Mouse (Mus musculus): ENCODE results near the gene Olfr237-ps1. TPM values are rescaled to one million over a fixed set of nuclear protein-coding genes. Genes with fewer than 3 reads are reported as not detected.

The Olfr237-ps1 gene
- polyA plus RNA-seq (2021; fragmentation: Nextera tagmentation) = not detected in 2 replicates
- long read RNA-seq, experiment 1 = 0 reads
- long read RNA-seq, experiment 2 = 0 reads

DNA sequence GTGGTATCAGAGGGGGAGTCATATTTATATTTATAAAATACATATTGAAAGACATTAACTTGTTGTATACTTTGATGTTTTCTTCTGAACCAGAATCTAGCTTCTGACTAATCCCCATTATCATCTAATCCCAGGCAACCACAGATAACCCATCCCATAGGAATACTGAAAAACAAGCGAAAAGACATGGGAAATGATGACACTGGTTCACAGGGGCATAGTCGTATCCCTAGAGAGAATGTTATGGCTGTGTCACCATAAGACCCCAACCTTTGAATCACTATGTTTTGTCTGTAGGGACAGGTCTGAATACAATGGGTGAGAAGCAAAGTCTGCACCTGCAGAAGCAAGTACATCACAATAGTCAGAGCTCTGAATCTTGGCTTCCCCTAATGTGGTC, at the start of gene Olfr237-ps1:
Gene Olfr237-ps1 (plus strand): TSS at position 301 of the 400 bp plus-strand sequence.

DNA sequence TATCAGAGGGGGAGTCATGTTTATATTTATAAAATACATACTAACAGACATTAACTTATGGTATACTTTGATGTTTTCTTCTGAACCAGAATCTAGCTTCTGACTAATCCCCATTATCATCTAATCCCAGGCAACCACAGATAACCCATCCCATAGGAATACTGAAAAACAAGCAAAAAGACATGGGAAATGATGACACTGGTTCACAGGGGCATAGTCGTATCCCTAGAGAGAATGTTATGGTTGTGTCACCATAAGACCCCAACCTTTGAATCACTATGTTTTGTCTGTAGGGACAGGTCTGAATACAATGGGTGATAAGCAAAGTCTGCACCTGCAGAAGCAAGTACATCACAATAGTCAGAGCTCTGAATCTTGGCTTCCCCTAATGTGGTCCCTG, 40.3 kb upstream of the Olfr237-ps1 start, which contains the start of gene Olfr441:
Gene Olfr441 (plus strand): TSS at position 301 of the 400 bp plus-strand sequence.

DNA sequence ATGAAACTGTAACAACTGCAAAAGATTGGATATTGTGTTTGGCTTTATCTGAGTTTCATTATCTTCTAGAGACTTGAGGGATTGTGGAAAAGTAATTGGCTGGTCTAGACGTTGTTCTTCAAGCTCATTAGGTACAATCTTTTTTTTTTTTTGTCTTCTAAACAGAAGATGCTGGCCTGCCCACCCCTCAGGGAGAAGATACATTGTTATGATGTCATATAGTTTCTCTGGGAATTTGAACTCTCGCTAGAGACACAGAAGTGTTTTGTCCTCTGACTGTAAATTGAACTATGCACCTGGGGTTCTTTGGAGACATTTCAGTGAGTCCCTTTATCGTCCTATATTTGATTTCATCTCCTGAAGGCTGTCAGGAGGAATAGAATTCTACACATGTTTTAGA, 16.6 kb downstream of the Olfr237-ps1 start, which contains the start of gene Olfr437:
Gene Olfr437 (plus strand): TSS at position 301 of the 400 bp plus-strand sequence.

DNA sequence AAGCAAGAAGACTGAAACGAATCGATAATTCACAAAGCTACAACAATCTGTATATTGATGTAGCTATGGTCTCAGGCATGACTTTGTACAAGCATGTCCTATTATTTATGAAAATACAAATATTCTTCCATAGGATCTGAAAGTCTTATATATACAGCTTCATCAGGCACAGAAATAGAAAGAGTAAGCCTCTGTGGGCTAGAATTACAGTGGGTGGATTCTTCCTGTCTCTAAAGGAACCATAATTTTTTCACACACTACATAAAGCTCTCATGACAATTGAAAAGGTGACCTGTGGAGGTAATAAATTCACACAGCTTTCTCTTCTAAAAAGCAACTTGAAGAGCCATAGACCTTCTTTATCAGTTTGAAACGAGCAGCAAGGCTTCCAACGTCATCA, 25.5 kb downstream of the Olfr237-ps1 start, which contains the start of gene Olfr13:
Gene Olfr13 (plus strand): TSS at position 301 of the 400 bp plus-strand sequence.

DNA sequence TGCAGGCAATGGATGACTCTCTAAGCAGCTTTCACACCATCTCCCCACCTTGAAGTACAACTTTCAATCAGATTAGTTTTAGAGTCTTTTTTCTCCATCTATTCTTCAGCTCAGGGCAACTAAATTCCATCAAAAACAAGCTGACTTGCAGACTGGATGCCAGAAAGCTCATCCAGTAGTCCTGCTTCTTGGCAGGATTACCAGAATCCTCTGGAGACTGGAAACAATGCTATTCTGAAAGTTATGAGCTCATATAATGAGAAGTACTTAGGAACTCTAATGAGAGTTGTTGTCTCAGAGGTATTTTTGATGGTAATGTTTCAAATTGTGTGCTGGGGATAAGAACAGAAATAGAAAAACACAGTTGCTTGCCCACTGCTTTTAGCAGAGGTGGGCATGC, 50.4 kb downstream of the Olfr237-ps1 start, which contains the start of gene Olfr435:
Gene Olfr435 (plus strand): TSS at position 366 of the 400 bp plus-strand sequence.

Other genes starting within 250 kb of the Olfr237-ps1 start
- gene Olfr447, start 237.7 kb upstream of the Olfr237-ps1 start, polyA plus RNA-seq (2021; fragmentation: Nextera tagmentation) = not detected in 2 replicates
- not detected in 2 replicates for gene Olfr446, start 225.2 kb upstream of the Olfr237-ps1 start, polyA plus RNA-seq (2021; fragmentation: Nextera tagmentation)
- gene Olfr444, start 197.5 kb upstream of the Olfr237-ps1 start, polyA plus RNA-seq (2021; fragmentation: Nextera tagmentation) = not detected in 2 replicates
- gene Olfr441, start 40.2 kb upstream of the Olfr237-ps1 start, polyA plus RNA-seq (2021; fragmentation: Nextera tagmentation) = not detected in 2 replicates
- gene Olfr437, start 16.7 kb downstream of the Olfr237-ps1 start, polyA plus RNA-seq (2021; fragmentation: Nextera tagmentation) = not detected in 2 replicates
- not detected in 2 replicates for gene Olfr13, start 25.6 kb downstream of the Olfr237-ps1 start, polyA plus RNA-seq (2021; fragmentation: Nextera tagmentation)
- gene Olfr435, start 50.6 kb downstream of the Olfr237-ps1 start, polyA plus RNA-seq (2021; fragmentation: Nextera tagmentation) = not detected in 2 replicates
- gene Olfr434, start 66.5 kb downstream of the Olfr237-ps1 start, polyA plus RNA-seq (2021; fragmentation: Nextera tagmentation) = not detected in 2 replicates
- not detected in 2 replicates for gene Olfr47, start 85.0 kb downstream of the Olfr237-ps1 start, polyA plus RNA-seq (2021; fragmentation: Nextera tagmentation)
- gene Arhgef5, start 119.0 kb downstream of the Olfr237-ps1 start, polyA plus RNA-seq (2021; fragmentation: Nextera tagmentation) = 0.28 and 0.44 TPM in 2 replicates
- gene Nobox, start 163.0 kb downstream of the Olfr237-ps1 start, polyA plus RNA-seq (2021; fragmentation: Nextera tagmentation) = not detected in 2 replicates

Measured in layer of hippocampus, adult 6 months (tissue).